Mouse (Mus musculus): ENCODE data around the gene Vmn1r77.
"Not testable (repeated sequence)": the region's sequence is repeated elsewhere in the genome, so short reads cannot be mapped to it uniquely, and the experiment has no call there.

Gene Vmn1r77

GRCm38 (mm10) chr7:12036452-12036851 is at the start of gene Vmn1r77:
Vmn1r77 (plus strand) TSS chr7:12036752.
- CTCF ChIA-PET, result not testable (repeated sequence)

GRCm38 (mm10) chr7:12011491-12011890 is 25.1 kb upstream of the Vmn1r77 start:
- CTCF ChIA-PET, result not testable (repeated sequence)

- CTCF ChIA-PET, result not testable (repeated sequence)
These were observed 24.2 kb upstream of the Vmn1r77 start for GRCm38 (mm10) chr7:12012392-12012791.

- CTCF ChIA-PET, result no interaction called here
These were observed 23.4 kb upstream of the Vmn1r77 start for GRCm38 (mm10) chr7:12013106-12013505.

GRCm38 (mm10) chr7:12017829-12018228 is 18.7 kb upstream of the Vmn1r77 start:
- CTCF ChIA-PET, result not testable (repeated sequence)

- CTCF ChIA-PET, result no interaction called here
These were observed 4.1 kb downstream of the Vmn1r77 start for GRCm38 (mm10) chr7:12040664-12041063.
